Comparison of ENCODE assay signal across 9 mouse cellular contexts in the genomic region with DNA sequence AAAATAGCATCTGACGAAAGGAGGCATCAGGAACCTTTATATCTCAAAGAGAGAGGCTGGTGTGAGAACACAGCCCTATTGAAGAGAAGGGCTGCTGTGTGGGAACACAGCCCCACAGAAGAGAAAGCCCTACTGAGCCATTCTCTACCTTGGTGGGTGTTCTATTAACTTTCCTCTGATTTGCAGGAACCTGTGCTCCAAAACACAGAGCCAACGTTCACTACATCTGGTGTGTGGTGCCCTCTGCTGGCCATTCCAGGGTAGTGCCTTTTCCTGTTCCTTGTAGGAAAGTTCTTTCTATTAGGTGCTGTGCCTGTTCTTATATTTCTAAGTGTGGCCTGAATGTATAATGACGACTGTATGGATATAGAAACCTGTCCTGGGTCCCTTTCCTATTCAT. TPM values are rescaled to one million over a fixed set of nuclear protein-coding genes. Genes with fewer than 3 reads are reported as not detected.
A peak's percentile ranks its signal among the peaks of the same experiment; 100 is the strongest.
DNase-seq lines count a peak whose midpoint lies in the region; ATAC-seq lines count a peak whose summit lies in the region.
"Had no signal": no experiment of that assay in that cellular context is flagged by ENCODE, and none has a peak within 500 bp of the region (broad histone marks: within the 10 kb centered on the region; RNA-seq: fewer than 3 reads in every experiment).

No protein-coding gene starts in this region.

- no peaks in the 10 kb centered on the region for H3K9me3 ChIP-seq in forebrain, embryonic 16.5 days (ENCODE audit: control insufficient read depth, low read length)
- no peaks in the 10 kb centered on the region for H3K9me3 ChIP-seq in lung, embryonic 16.5 days (ENCODE audit: control insufficient read depth, low read length)

- peak; percentile 40 for DNase-seq in MEL-GATA-1-ER (ENCODE audit: extremely low read depth, low read depth)
- peak; percentile 71 for DNase-seq in cerebellum, adult 11 months
- peak; percentile 88 for DNase-seq in heart, postnatal 4 days
- peak; percentile 69 to 89 for DNase-seq in layer of hippocampus, adult 18-20 months (ENCODE audit: low spot score in 2 of 2)
- DNase-seq in ovary, postnatal 14 days (ENCODE audit: low spot score) = peak; percentile 82
- peak; percentile 60 to 82 for DNase-seq in thymus, postnatal 10 days (ENCODE audit: low spot score in 2 of 2)

- ATAC-seq in forebrain, embryonic 16.5 days = peak; percentile 84
- peak; percentile 63 for ATAC-seq in lung, embryonic 16.5 days (ENCODE audit: low read depth)

- H3K4me1 ChIP-seq in forebrain, embryonic 16.5 days (replicated peaks; ENCODE audit: control insufficient read depth, insufficient read depth, low read length) = peaks cover 9% of the 10 kb centered on the region
- H3K4me1 ChIP-seq in lung, embryonic 16.5 days (replicated peaks; ENCODE audit: control insufficient read depth, insufficient read depth, low read length) = peaks cover 12% of the 10 kb centered on the region

- no peak overlapping the region for H3K4me2 ChIP-seq in forebrain, embryonic 16.5 days (ENCODE audit: low read length)
- no peak overlapping the region for H3K4me2 ChIP-seq in lung, embryonic 16.5 days (ENCODE audit: low read depth, low read length)

- H3K9ac ChIP-seq in forebrain, embryonic 16.5 days (replicated peaks; ENCODE audit: low read depth, low read length) = no peak overlapping the region
- no peak overlapping the region for H3K9ac ChIP-seq in lung, embryonic 16.5 days (ENCODE audit: low read length)

- H3K27ac ChIP-seq in forebrain, embryonic 16.5 days (ENCODE audit: low read length) = no peak overlapping the region
- peak overlapping the region; percentile 14; the same call in 1 of the 2 replicates for H3K27ac ChIP-seq in lung, embryonic 16.5 days (ENCODE audit: low read length)
- H3K27ac ChIP-seq: macrophage had no signal

- no peak overlapping the region for H3K4me3 ChIP-seq in forebrain, embryonic 16.5 days (replicated peaks; ENCODE audit: low read length)
- H3K4me3 ChIP-seq in lung, embryonic 16.5 days (ENCODE audit: low read length) = no peak overlapping the region

- WGBS in forebrain, embryonic 16.5 days = 13% methylated on average over 3 of the region's 3 CpGs
- 25% methylated on average over 3 of the region's 3 CpGs for WGBS in lung, embryonic 16.5 days

- H3K27me3 ChIP-seq in forebrain, embryonic 16.5 days (replicated peaks; ENCODE audit: control insufficient read depth, insufficient read depth, low read length) = no peaks in the 10 kb centered on the region
- no peaks in the 10 kb centered on the region; the same call in 1 of the 2 replicates for H3K27me3 ChIP-seq in lung, embryonic 16.5 days (ENCODE audit: control insufficient read depth, insufficient read depth, low read depth, low read length)

- no peaks in the 10 kb centered on the region for H3K36me3 ChIP-seq in forebrain, embryonic 16.5 days (ENCODE audit: control insufficient read depth, insufficient read depth)
- no peaks in the 10 kb centered on the region for H3K36me3 ChIP-seq in lung, embryonic 16.5 days (ENCODE audit: control insufficient read depth, insufficient read depth, low read length)

RNA-seq across cellular contexts. Expression of a gene that starts 7.8 kb away (rescaled TPM):
- 50.0 and 56.3 TPM in 2 replicates for polyA plus RNA-seq in forebrain, embryonic 16.5 days (2015; fragmentation: Nextera tagmentation; extraction: Ambion mirVana)
- total RNA-seq in heart, postnatal 4 days (2021) = 10 to 100 TPM; 31.6 to 32.1 TPM
- 10 to 100 TPM; 34.2 to 34.6 TPM for total RNA-seq in layer of hippocampus, adult 18-20 months (2021)
- polyA plus RNA-seq in lung, embryonic 16.5 days (2015; fragmentation: Nextera tagmentation; extraction: Ambion mirVana) = 32.1 and 35.5 TPM in 2 replicates
